Mouse (Mus musculus) kidney, adult 2 months (tissue): Measurements from ENCODE around the gene Cldn7. TPM values are rescaled to one million over a fixed set of nuclear protein-coding genes. Genes with fewer than 3 reads are reported as not detected.

Experiments used
- DNase-seq: peaks from one replicate; pipeline ENCODE4 v3.0.0; 2021
- H3K27ac ChIP-seq: fragments of 200-500 bp; 2 replicates; pipeline ENCODE4 v1.5.1; 2012; ENCODE audit warnings: low read depth, low read length, control low read depth, inconsistent platforms; ENCODE audit not compliant: insufficient read depth
- H3K27me3 ChIP-seq: fragments of 200-500 bp; replicated peaks from 2 replicates; pipeline ENCODE4 v1.6.1; 2012; ENCODE audit warnings: mild to moderate bottlenecking, moderate library complexity, low read length, inconsistent platforms; ENCODE audit not compliant: control insufficient read depth, insufficient read depth
- H3K36me3 ChIP-seq: fragments of 200-500 bp; 2 replicates; pipeline ENCODE4 v1.6.1; 2012; ENCODE audit warnings: mild to moderate bottlenecking, moderate library complexity, low read length, inconsistent platforms; ENCODE audit not compliant: control insufficient read depth, insufficient read depth
- H3K4me1 ChIP-seq: fragments of 200-500 bp; 2 replicates; pipeline ENCODE4 v1.6.1; 2011; ENCODE audit warnings: low read length; ENCODE audit not compliant: control insufficient read depth, insufficient read depth
- H3K4me3 ChIP-seq: fragments of 200-500 bp; 2 replicates; pipeline ENCODE4 v1.5.1; 2011; ENCODE audit warnings: mild to moderate bottlenecking, low read depth, low read length, control low read depth; ENCODE audit not compliant: insufficient read depth
- CTCF ChIP-seq: fragments of 200-500 bp; conservative IDR thresholded peaks from 2 replicates; pipeline ENCODE4 v1.5.1; 2011; ENCODE audit warnings: low read depth, mild to moderate bottlenecking, control low read depth, low read length, moderate library complexity, mixed read lengths; ENCODE audit not compliant: insufficient read depth, insufficient read length
- POLR2A ChIP-seq: fragments of 200-500 bp; IDR thresholded peaks from one replicate; pipeline ENCODE4 v1.6.1; 2011; ENCODE audit warnings: low read depth, low read length, control low read depth
- WGBS: fragments of 180-500 bp; shearing (Covaris S2); methylation state at CpG from one replicate; pipeline ENCODE4 v1.1.7; 2018; 5-methylcytosine and 5-hydroxymethylcytosine counted together
- polyA plus RNA-seq: library from polyadenylated mRNA; depleted of rRNA; stranded (reverse); fragments of >200 nt; gene quantifications from 2 replicates; pipeline ENCODE4 v1.2.3, GENCODE M21; 2012

Cldn7 gene
- polyA plus RNA-seq, 1 experiment: 40.0 TPM

- Histone ChIP-seq H3K36me3 (no peaks in the 10 kb centered on the region), H3K27ac (no peak overlapping the region), H3K4me3 (no peak overlapping the region), H3K27me3 (0 out of 2 replicates have a peak, but pooled peaks cover 1% of the 10 kb centered on the region), H3K4me1 (peaks cover 9% of the 10 kb centered on the region)
- peak; percentile 85 for TF ChIP-seq CTCF
- no peak for TF ChIP-seq POLR2A
- 2% methylated on average over 18 of the region's 18 CpGs for WGBS
- DNase-seq: peak; percentile 90
Observed at GRCm38 (mm10) chr11:69934169-69934568, 30.4 kb upstream of the Cldn7 start.

GRCm38 (mm10) chr11:69934681-69935080 lies 29.9 kb upstream of the Cldn7 start:
- WGBS: 23% methylated on average over 6 of the region's 6 CpGs
- no peak for DNase-seq
- H3K36me3 ChIP-seq: no peaks in the 10 kb centered on the region
- H3K4me3 ChIP-seq: no peak overlapping the region
- H3K27ac ChIP-seq: no peak overlapping the region
- peaks cover 9% of the 10 kb centered on the region for H3K4me1 ChIP-seq
- TF ChIP-seq POLR2A: no peak
- TF ChIP-seq CTCF: no peak
- 0 out of 2 replicates have a peak, but pooled peaks cover 1% of the 10 kb centered on the region for H3K27me3 ChIP-seq

GRCm38 (mm10) chr11:69935137-69935879 lies 29.3 kb upstream of the Cldn7 start, which contains the start of gene Ybx2:
Gene Ybx2, plus strand, starts transcription at chr11:69935796.
- Histone ChIP-seq H3K4me3 (peak within 1 kb of the TSS; percentile 13), H3K27ac (peak within 1 kb of the TSS; percentile 68), H3K4me1 (peaks cover 9% of the 10 kb centered on the region), H3K36me3 (no peaks in the 10 kb centered on the region), H3K27me3 (0 out of 2 replicates have a peak, but pooled peaks cover 1% of the 10 kb centered on the region)
- peak; percentile 94 for DNase-seq
- 3% methylated on average over 62 of the region's 62 CpGs for WGBS
- no peak for TF ChIP-seq CTCF
- no peak for TF ChIP-seq POLR2A

GRCm38 (mm10) chr11:69936156-69936555 lies 28.4 kb upstream of the Cldn7 start:
- 2% methylated on average over 26 of the region's 30 CpGs for WGBS
- H3K27me3 ChIP-seq: 0 out of 2 replicates have a peak, but pooled peaks cover 1% of the 10 kb centered on the region
- H3K36me3 ChIP-seq: no peaks in the 10 kb centered on the region
- DNase-seq: peak; percentile 57
- TF ChIP-seq POLR2A (no peak), CTCF (no peak)
- peaks cover 9% of the 10 kb centered on the region for H3K4me1 ChIP-seq
- peak overlapping the region; percentile 13 for H3K4me3 ChIP-seq
- H3K27ac ChIP-seq: peak overlapping the region; percentile 68

- Histone ChIP-seq H3K36me3 (no peaks in the 10 kb centered on the region), H3K27ac (peak overlapping the region; percentile 68), H3K4me1 (peaks cover 9% of the 10 kb centered on the region), H3K27me3 (0 out of 2 replicates have a peak, but pooled peaks cover 1% of the 10 kb centered on the region), H3K4me3 (peak overlapping the region; percentile 13; the same call in 1 of the 2 replicates)
- DNase-seq: peak; percentile 66
- 16% methylated on average over 9 of the region's 9 CpGs for WGBS
- TF ChIP-seq POLR2A: no peak
- no peak for TF ChIP-seq CTCF
Observed at GRCm38 (mm10) chr11:69936714-69937347, 27.7 kb upstream of the Cldn7 start.

- Histone ChIP-seq H3K4me1 (peaks cover 9% of the 10 kb centered on the region), H3K27ac (peak overlapping the region; percentile 68), H3K36me3 (no peaks in the 10 kb centered on the region), H3K4me3 (no peak overlapping the region), H3K27me3 (0 out of 2 replicates have a peak, but pooled peaks cover 1% of the 10 kb centered on the region)
- 29% methylated on average over 4 of the region's 4 CpGs for WGBS
- no peak for TF ChIP-seq POLR2A
- TF ChIP-seq CTCF: no peak
- DNase-seq: peak; percentile 57
Observed at GRCm38 (mm10) chr11:69937385-69937784, 27.2 kb upstream of the Cldn7 start.

- Histone ChIP-seq H3K36me3 (no peaks in the 10 kb centered on the region), H3K4me1 (peaks cover 9% of the 10 kb centered on the region), H3K27me3 (0 out of 2 replicates have a peak, but pooled peaks cover 1% of the 10 kb centered on the region), H3K4me3 (no peak overlapping the region), H3K27ac (peak overlapping the region; percentile 73)
- TF ChIP-seq POLR2A (no peak), CTCF (no peak)
- DNase-seq: peak; percentile 44
- WGBS: 53% methylated on average over 5 of the region's 5 CpGs
Observed at GRCm38 (mm10) chr11:69937834-69938233, 26.7 kb upstream of the Cldn7 start.
